Mouse (Mus musculus) bone marrow, adult 2 months (tissue): Measurements from ENCODE around the gene Nprl2.

Experiments used
- CTCF ChIP-seq: fragments of 200-500 bp; IDR thresholded peaks from 2 replicates; pipeline ENCODE4 v1.5.1; 2011; ENCODE audit warnings: low read length, control low read depth; ENCODE audit not compliant: control insufficient read depth, insufficient read depth
- POLR2A ChIP-seq: fragments of 200-500 bp; IDR thresholded peaks from 2 replicates; pipeline ENCODE4 v1.6.1; 2011; ENCODE audit warnings: low read depth, mild to moderate bottlenecking, control low read depth, low read length, borderline replicate concordance; ENCODE audit not compliant: control insufficient read depth

- TF ChIP-seq CTCF (no peak), POLR2A (no peak)
These were observed 33.7 kb downstream of the Nprl2 start for GRCm38 (mm10) chr9:107575579-107576356.
